Mouse (Mus musculus): Measurements from ENCODE around the gene Etnk1. TPM values are rescaled to one million over a fixed set of nuclear protein-coding genes. Genes with fewer than 3 reads are reported as not detected.

The Etnk1 gene
- polyA plus RNA-seq (2017; shearing (Covaris generic)): 15.7 TPM

GRCm38 (mm10) chr6:143166452-143167357 lies at the start of gene Etnk1:
Etnk1 (plus strand) TSS chr6:143167221.

Other genes starting within 250 kb of the Etnk1 start
- 15.1 TPM for gene St8sia1, start 202.8 kb upstream of the Etnk1 start, polyA plus RNA-seq (2017; shearing (Covaris generic))
- 111 TPM for gene C2cd5, start 67.1 kb upstream of the Etnk1 start, polyA plus RNA-seq (2017; shearing (Covaris generic))

All from CD4-positive, CD25-positive, alpha-beta regulatory T cell, adult 9 weeks (primary cell).